Comparison of ENCODE assay signal across 8 mouse cellular contexts in genomic region chr6:48602080-48602741, GRCm38 (mm10). TPM values are rescaled to one million over a fixed set of nuclear protein-coding genes. Genes with fewer than 3 reads are reported as not detected.
DNase-seq lines count a peak whose midpoint lies in the region; ATAC-seq and TF ChIP-seq lines count a peak whose summit lies in the region.

No protein-coding gene starts in this region.

- H3K79me2 ChIP-seq in C2C12 (ENCODE audit: control insufficient read depth, insufficient read depth) = peaks cover 8% of the 10 kb centered on the region

- H3K9ac ChIP-seq in hindbrain, embryonic 12.5 days = peak overlapping the region; percentile 89
- H3K9ac ChIP-seq in limb, embryonic 12.5 days (replicated peaks) = peak overlapping the region; percentile 83

- DNase-seq in cerebellum, adult 2 months = peak in 1 of 2 experiments; percentile 71
- DNase-seq in cerebellum, adult 9-10 months = no peak
- no peak for DNase-seq in embryonic facial prominence, embryonic 10.5 days (ENCODE audit: low spot score)
- peak; percentile 50 for DNase-seq in mesoderm, embryonic 11.5 days (ENCODE audit: low read depth, low spot score)
- DNase-seq in c-Kit-positive CD71-positive TER-119-positive erythroid progenitor cells, embryonic 14.5 days (ENCODE audit: low spot score) = no peak

- H3K4me2 ChIP-seq in hindbrain, embryonic 12.5 days (replicated peaks) = peak overlapping the region; percentile 84
- peak overlapping the region; percentile 84 for H3K4me2 ChIP-seq in limb, embryonic 12.5 days

- no peaks in the 10 kb centered on the region for H3K27me3 ChIP-seq in cerebellum, adult 2 months (ENCODE audit: control insufficient read depth, insufficient read depth, low read length)
- no peaks in the 10 kb centered on the region for H3K27me3 ChIP-seq in C2C12 (ENCODE audit: control insufficient read depth, insufficient read depth, insufficient read length)
- no peaks in the 10 kb centered on the region for H3K27me3 ChIP-seq in embryonic facial prominence, embryonic 10.5 days (replicated peaks; ENCODE audit: low read depth, poor library complexity, severe bottlenecking)
- H3K27me3 ChIP-seq in hindbrain, embryonic 12.5 days = no peaks in the 10 kb centered on the region
- H3K27me3 ChIP-seq in limb, embryonic 12.5 days = no peaks in the 10 kb centered on the region

- H3K79me3 ChIP-seq in C2C12 (ENCODE audit: low read depth) = peaks cover 2% of the 10 kb centered on the region

- peaks cover 6% of the 10 kb centered on the region; the same call in 1 of the 2 replicates for H3K4me1 ChIP-seq in cerebellum, adult 2 months (ENCODE audit: control insufficient read depth, insufficient read depth, low read length)
- peaks cover 20% of the 10 kb centered on the region for H3K4me1 ChIP-seq in embryonic facial prominence, embryonic 10.5 days
- peaks cover 13% of the 10 kb centered on the region for H3K4me1 ChIP-seq in hindbrain, embryonic 12.5 days
- H3K4me1 ChIP-seq in limb, embryonic 12.5 days (replicated peaks) = peaks cover 15% of the 10 kb centered on the region; the same call in 1 of the 2 replicates

- TF ChIP-seq CTCF in cerebellum, adult 2 months (IDR thresholded peaks at IDR 0.05; ENCODE audit: borderline replicate concordance, insufficient read depth, low read depth, low read length) = no peak
- TF ChIP-seq CTCF in C2C12 (IDR thresholded peaks at IDR 0.05; ENCODE audit: control insufficient read depth, insufficient read depth, insufficient read length) = no peak

- peak overlapping the region; percentile 62 for H3ac ChIP-seq in C2C12 (ENCODE audit: control insufficient read depth, insufficient read length, low read depth)

- under 1% methylated on average over 28 of the region's 28 CpGs for WGBS in cerebellum, adult 2 months
- WGBS in embryonic facial prominence, embryonic 10.5 days = 2% methylated on average over 28 of the region's 28 CpGs
- 3% methylated on average over 28 of the region's 28 CpGs for WGBS in hindbrain, embryonic 12.5 days
- WGBS in limb, embryonic 12.5 days = under 1% methylated on average over 28 of the region's 28 CpGs

- peak; percentile 89 for ATAC-seq in hindbrain, embryonic 12.5 days (ENCODE audit: low FRiP score)
- peak; percentile 78 for ATAC-seq in limb, embryonic 12.5 days (ENCODE audit: insufficient number of reproducible peaks, insufficient read depth, low FRiP score, low TSS enrichment, low read depth)

- TF ChIP-seq POLR2A in cerebellum, adult 2 months (IDR thresholded peaks at IDR 0.05; ENCODE audit: borderline replicate concordance, insufficient read depth, low read length) = no peak; the same call in 1 of the 2 replicates

- peaks cover 16% of the 10 kb centered on the region for H3K36me3 ChIP-seq in C2C12 (ENCODE audit: control insufficient read depth, insufficient read depth)
- H3K36me3 ChIP-seq in embryonic facial prominence, embryonic 10.5 days (replicated peaks) = peaks cover 44% of the 10 kb centered on the region
- H3K36me3 ChIP-seq in hindbrain, embryonic 12.5 days = peaks cover 30% of the 10 kb centered on the region
- H3K36me3 ChIP-seq in limb, embryonic 12.5 days = peaks cover 31% of the 10 kb centered on the region

- H3K4me3 ChIP-seq in cerebellum, adult 2 months (replicated peaks; ENCODE audit: insufficient read depth, low read depth, low read length) = peak overlapping the region; percentile 69
- peak overlapping the region; percentile 55 for H3K4me3 ChIP-seq in C2C12 (ENCODE audit: insufficient read depth, poor library complexity, severe bottlenecking)
- peak overlapping the region; percentile 81 for H3K4me3 ChIP-seq in embryonic facial prominence, embryonic 10.5 days
- H3K4me3 ChIP-seq in hindbrain, embryonic 12.5 days = peak overlapping the region; percentile 62
- H3K4me3 ChIP-seq in limb, embryonic 12.5 days (replicated peaks) = peak overlapping the region; percentile 66

- H3K27ac ChIP-seq in cerebellum, adult 2 months (ENCODE audit: insufficient read depth, low read length) = peak overlapping the region; percentile 86
- peak overlapping the region; percentile 95 for H3K27ac ChIP-seq in embryonic facial prominence, embryonic 10.5 days (replicated peaks)
- peak overlapping the region; percentile 85 for H3K27ac ChIP-seq in hindbrain, embryonic 12.5 days
- peak overlapping the region; percentile 79 for H3K27ac ChIP-seq in limb, embryonic 12.5 days

- peaks cover 15% of the 10 kb centered on the region for H3K9me3 ChIP-seq in embryonic facial prominence, embryonic 10.5 days
- peaks cover 8% of the 10 kb centered on the region for H3K9me3 ChIP-seq in hindbrain, embryonic 12.5 days (replicated peaks)
- H3K9me3 ChIP-seq in limb, embryonic 12.5 days = peaks cover 13% of the 10 kb centered on the region

TF ChIP-seq in C2C12, 6 proteins besides CTCF, POLR2A, EP300 and RAD21:
- TF ChIP-seq CEBPB (IDR thresholded peaks at IDR 0.05; ENCODE audit: low read depth) = no peak
- no peak for TF ChIP-seq USF1 (IDR thresholded peaks at IDR 0.05; ENCODE audit: low read depth)
- no peak for TF ChIP-seq MYOD1 (IDR thresholded peaks at IDR 0.05; ENCODE audit: control insufficient read depth, insufficient read length, low read depth)
- no peak for TF ChIP-seq MAX (IDR thresholded peaks at IDR 0.05)

RNA-seq across cellular contexts. Expression of gene Zfp775, which starts 0.3 kb away (rescaled TPM):
- polyA plus RNA-seq in cerebellum, adult 2 months (2012; rRNA removed) = 7.4 and 7.6 TPM in 2 replicates
- polyA plus RNA-seq in C2C12 (2012; fragmentation: generic; extraction: Trizol) = 1.8 TPM
- 10.1 and 10.8 TPM in 2 replicates for polyA plus RNA-seq in embryonic facial prominence, embryonic 10.5 days (2016; fragmentation: Nextera tagmentation; extraction: Ambion mirVana)
- polyA plus RNA-seq in hindbrain, embryonic 12.5 days (2016; fragmentation: Nextera tagmentation; extraction: Ambion mirVana) = 12.7 and 14.6 TPM in 2 replicates
- 9.7 and 10.5 TPM in 2 replicates for polyA plus RNA-seq in limb, embryonic 12.5 days (2016; fragmentation: Nextera tagmentation; extraction: Ambion mirVana)

RNA-seq across cellular contexts. Expression of gene Gm44965, which starts 8.5 kb away (rescaled TPM):
- not detected in 2 replicates for polyA plus RNA-seq in cerebellum, adult 2 months (2012; rRNA removed)
- 0.69 TPM for polyA plus RNA-seq in C2C12 (2012; fragmentation: generic; extraction: Trizol)
- 0.91 TPM in 1 of 2 replicates, not detected in the other for polyA plus RNA-seq in embryonic facial prominence, embryonic 10.5 days (2016; fragmentation: Nextera tagmentation; extraction: Ambion mirVana)
- polyA plus RNA-seq in hindbrain, embryonic 12.5 days (2016; fragmentation: Nextera tagmentation; extraction: Ambion mirVana) = not detected in 2 replicates
- polyA plus RNA-seq in limb, embryonic 12.5 days (2016; fragmentation: Nextera tagmentation; extraction: Ambion mirVana) = 0.72 TPM in 1 of 2 replicates, not detected in the other

RNA-seq across cellular contexts. Expression of gene Repin1, which starts 8.5 kb away (rescaled TPM):
- polyA plus RNA-seq in cerebellum, adult 2 months (2012; rRNA removed) = 98.5 and 109 TPM in 2 replicates
- polyA plus RNA-seq in C2C12 (2012; fragmentation: generic; extraction: Trizol) = 9.1 TPM
- polyA plus RNA-seq in embryonic facial prominence, embryonic 10.5 days (2016; fragmentation: Nextera tagmentation; extraction: Ambion mirVana) = 50.7 and 56.2 TPM in 2 replicates
- polyA plus RNA-seq in hindbrain, embryonic 12.5 days (2016; fragmentation: Nextera tagmentation; extraction: Ambion mirVana) = 43.1 and 43.9 TPM in 2 replicates
- 43.2 and 46.4 TPM in 2 replicates for polyA plus RNA-seq in limb, embryonic 12.5 days (2016; fragmentation: Nextera tagmentation; extraction: Ambion mirVana)

RNA-seq across cellular contexts. Expression of gene Gm45021, which starts 12.8 kb away (rescaled TPM):
- not detected in 2 replicates for polyA plus RNA-seq in cerebellum, adult 2 months (2012; rRNA removed)
- polyA plus RNA-seq in C2C12 (2012; fragmentation: generic; extraction: Trizol) = not detected
- not detected in 2 replicates for polyA plus RNA-seq in embryonic facial prominence, embryonic 10.5 days (2016; fragmentation: Nextera tagmentation; extraction: Ambion mirVana)
- polyA plus RNA-seq in hindbrain, embryonic 12.5 days (2016; fragmentation: Nextera tagmentation; extraction: Ambion mirVana) = not detected in 2 replicates
- polyA plus RNA-seq in limb, embryonic 12.5 days (2016; fragmentation: Nextera tagmentation; extraction: Ambion mirVana) = not detected in 2 replicates

RNA-seq across cellular contexts. Expression of gene AI854703, which starts 24.4 kb away (rescaled TPM):
- polyA plus RNA-seq in cerebellum, adult 2 months (2012; rRNA removed) = 34.3 and 35.2 TPM in 2 replicates
- 0.01 TPM for polyA plus RNA-seq in C2C12 (2012; fragmentation: generic; extraction: Trizol)
- 1.1 TPM in 2 replicates for polyA plus RNA-seq in embryonic facial prominence, embryonic 10.5 days (2016; fragmentation: Nextera tagmentation; extraction: Ambion mirVana)
- polyA plus RNA-seq in hindbrain, embryonic 12.5 days (2016; fragmentation: Nextera tagmentation; extraction: Ambion mirVana) = 2.6 and 3.1 TPM in 2 replicates
- polyA plus RNA-seq in limb, embryonic 12.5 days (2016; fragmentation: Nextera tagmentation; extraction: Ambion mirVana) = 0.79 and 1.3 TPM in 2 replicates
